Mouse (Mus musculus) gonadal fat pad, adult 2 months (tissue): ENCODE results near the gene Aqp8. TPM values are rescaled to one million over a fixed set of nuclear protein-coding genes. Genes with fewer than 3 reads are reported as not detected.

Experiments
- DNase-seq: peaks from one replicate; pipeline ENCODE4 v3.0.0-alpha.2; 2012; ENCODE audit warnings: low read depth
- polyA plus RNA-seq: library from polyadenylated mRNA; depleted of rRNA; stranded (reverse); fragments of >200 nt; gene quantifications from 2 replicates; pipeline ENCODE4 v1.2.3, GENCODE M21; 2012; rRNA removed

Aqp8 gene
- polyA plus RNA-seq, 1 experiment = 0.58 TPM

GRCm38 (mm10) chr7:123487703-123488102, 25.6 kb downstream of the Aqp8 start:
- no peak for DNase-seq

GRCm38 (mm10) chr7:123499481-123500238, 37.6 kb downstream of the Aqp8 start:
- DNase-seq = no peak

- DNase-seq = no peak
These were observed 38.4 kb downstream of the Aqp8 start, which contains the start of gene Zkscan2 for GRCm38 (mm10) chr7:123500239-123501219. Gene Zkscan2 (minus strand): TSS chr7:123500449.

- DNase-seq = no peak
These were observed 41.3 kb downstream of the Aqp8 start for GRCm38 (mm10) chr7:123503358-123503757.

- DNase-seq = no peak
These were observed 45.9 kb downstream of the Aqp8 start for GRCm38 (mm10) chr7:123507946-123508345.

Other genes with a start within 250 kb of the Aqp8 start
- 0.28 and 8.5 TPM in 2 replicates for gene Slc5a11, start 247.5 kb upstream of the Aqp8 start, polyA plus RNA-seq
- gene Lcmt1, start 92.5 kb upstream of the Aqp8 start, polyA plus RNA-seq = 54.1 and 57.4 TPM in 2 replicates
- 27.9 and 39.3 TPM in 2 replicates for gene Arhgap17, start 92.4 kb upstream of the Aqp8 start, polyA plus RNA-seq
- gene Zkscan2, start 38.2 kb downstream of the Aqp8 start, polyA plus RNA-seq = 0.24 and 0.34 TPM in 2 replicates